Mouse (Mus musculus) intestine, embryonic 14.5 days (tissue): Measurements from ENCODE around the gene Oxgr1. TPM values are rescaled to one million over a fixed set of nuclear protein-coding genes. Genes with fewer than 3 reads are reported as not detected.

Experiments used
- ATAC-seq: fragments of 200-750 bp; cut with Nextera tagmentation; replicated peaks from 2 replicates; pipeline ENCODE4 v1.8.0; 2017; ENCODE audit warnings: low read depth, moderate number of reproducible peaks, moderate TSS enrichment, moderate library complexity; ENCODE audit not compliant: low FRiP score, low TSS enrichment
- DNase-seq: peaks from one replicate; pipeline ENCODE4 v3.0.0-alpha.2; 2018; ENCODE audit warnings: low spot score
- H3K27ac ChIP-seq: fragments of 300-500 bp; sonication (generic); 2 replicates; pipeline ENCODE4 v1.5.1; 2014; ENCODE audit warnings: low read depth, mild to moderate bottlenecking, control low read depth
- H3K27me3 ChIP-seq: fragments of 300-500 bp; sonication (generic); replicated peaks from 2 replicates; pipeline ENCODE4 v1.6.1; 2014; ENCODE audit warnings: low read length, control low read depth; ENCODE audit not compliant: control insufficient read depth, insufficient read depth
- H3K36me3 ChIP-seq: fragments of 300-500 bp; sonication (generic); 2 replicates; pipeline ENCODE4 v1.6.1; 2014; ENCODE audit warnings: low read length, control low read depth; ENCODE audit not compliant: control insufficient read depth, insufficient read depth
- H3K4me1 ChIP-seq: fragments of 300-500 bp; sonication (generic); replicated peaks from 2 replicates; pipeline ENCODE4 v1.6.1; 2014; ENCODE audit warnings: low read length, control low read depth, mixed read lengths; ENCODE audit not compliant: control insufficient read depth, insufficient read depth
- H3K4me2 ChIP-seq: fragments of 300-500 bp; sonication (generic); 2 replicates; pipeline ENCODE4 v1.6.1; 2014; ENCODE audit warnings: low read length
- H3K4me3 ChIP-seq: fragments of 300-500 bp; sonication (generic); 2 replicates; pipeline ENCODE4 v1.5.1; 2014; ENCODE audit warnings: low read depth, low read length, control low read depth, mixed read lengths
- H3K9ac ChIP-seq: fragments of 300-500 bp; sonication (generic); 2 replicates; pipeline ENCODE4 v1.6.1; 2014; ENCODE audit warnings: mild to moderate bottlenecking, low read length
- H3K9me3 ChIP-seq: fragments of 300-500 bp; sonication (generic); 2 replicates; pipeline ENCODE4 v1.6.1; 2016; ENCODE audit warnings: low read length, control low read depth; ENCODE audit not compliant: control insufficient read depth
- WGBS: fragments of 180-500 bp; shearing (Covaris S2); extraction: QIAGEN DNeasy Blood & Tissue Kit; methylation state at CpG from one replicate; pipeline ENCODE4 v1.1.7; 2014; 5-methylcytosine and 5-hydroxymethylcytosine counted together
- polyA plus RNA-seq: library from polyadenylated mRNA; unstranded; fragments of >200 nt; fragmentation: Nextera tagmentation; extraction: Ambion mirVana; gene quantifications from 2 replicates; pipeline ENCODE4 v1.2.1, GENCODE M21; 2014

Oxgr1 gene
- not detected in 2 replicates for polyA plus RNA-seq

DNA sequence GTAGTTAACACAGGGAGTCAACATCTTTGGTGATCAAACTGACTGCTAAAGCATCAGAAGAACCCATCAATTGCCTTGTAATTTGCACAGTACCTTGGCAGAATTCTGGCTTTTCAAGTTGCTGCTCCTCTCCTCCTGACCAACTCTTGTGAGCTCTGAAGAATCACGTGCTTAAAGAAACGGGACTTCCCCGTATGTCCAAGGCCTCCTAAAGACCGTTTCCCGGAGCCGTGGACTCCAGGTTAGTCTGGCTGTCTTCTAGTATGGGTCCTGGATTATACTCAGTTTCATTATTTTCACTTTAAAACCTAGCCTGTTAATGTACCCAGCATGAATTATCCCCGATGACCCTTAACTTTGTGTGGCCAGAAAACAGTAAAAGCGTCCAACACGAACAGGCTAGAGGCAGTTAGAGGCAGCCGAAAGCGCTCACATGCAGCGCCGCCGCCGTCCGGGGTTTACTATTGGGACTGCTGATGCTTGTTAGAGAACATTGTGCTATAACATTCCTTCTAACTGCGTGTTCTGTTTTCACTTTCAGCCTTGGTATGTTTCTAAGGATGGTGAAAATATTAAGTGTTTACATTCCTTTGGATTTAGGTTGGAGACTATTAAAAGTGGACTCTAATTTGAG, at the start of gene Oxgr1:
Oxgr1 (minus strand) TSS at position 249 of the 634 bp plus-strand sequence.
- WGBS = 88% methylated on average over 17 of the region's 17 CpGs
- H3K27me3 ChIP-seq = no peaks in the 10 kb centered on the region
- ATAC-seq (no peak), DNase-seq (no peak)
- H3K4me2 ChIP-seq = no peak within 1 kb of the TSS
- H3K4me1 ChIP-seq = no peaks in the 10 kb centered on the region
- no peak within 1 kb of the TSS for H3K4me3 ChIP-seq
- H3K9me3 ChIP-seq = no peaks in the 10 kb centered on the region
- no peak within 1 kb of the TSS for H3K9ac ChIP-seq
- no peak within 1 kb of the TSS for H3K27ac ChIP-seq
- H3K36me3 ChIP-seq = no peaks in the 10 kb centered on the region

DNA sequence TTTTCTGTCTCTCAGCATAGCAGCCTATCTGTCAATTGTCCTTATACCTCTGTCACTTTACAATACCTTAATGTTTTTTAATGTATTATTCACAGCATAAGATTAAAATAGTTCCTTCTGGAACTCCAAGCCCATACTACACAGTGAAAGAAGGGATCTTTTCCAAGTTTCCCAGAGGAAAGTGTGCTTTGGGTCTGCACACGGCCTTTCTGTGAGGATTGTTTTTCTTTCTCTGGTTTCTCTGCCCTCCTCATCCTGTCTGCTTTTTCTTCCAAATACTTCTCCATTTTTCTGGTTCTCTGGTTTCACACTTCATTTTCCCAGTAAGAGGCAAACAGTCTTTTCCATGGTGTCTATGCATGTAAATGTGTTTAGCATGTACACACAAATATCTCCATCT, 48.2 kb upstream of the Oxgr1 start:
- Histone ChIP-seq H3K4me1 (no peaks in the 10 kb centered on the region), H3K4me2 (no peak overlapping the region), H3K9ac (no peak overlapping the region), H3K4me3 (no peak overlapping the region), H3K9me3 (no peaks in the 10 kb centered on the region), H3K27ac (no peak overlapping the region), H3K27me3 (no peaks in the 10 kb centered on the region), H3K36me3 (no peaks in the 10 kb centered on the region)
- no peak for DNase-seq
- no peak for ATAC-seq
- WGBS = 52% methylated on average over 1 of the region's 1 CpGs

DNA sequence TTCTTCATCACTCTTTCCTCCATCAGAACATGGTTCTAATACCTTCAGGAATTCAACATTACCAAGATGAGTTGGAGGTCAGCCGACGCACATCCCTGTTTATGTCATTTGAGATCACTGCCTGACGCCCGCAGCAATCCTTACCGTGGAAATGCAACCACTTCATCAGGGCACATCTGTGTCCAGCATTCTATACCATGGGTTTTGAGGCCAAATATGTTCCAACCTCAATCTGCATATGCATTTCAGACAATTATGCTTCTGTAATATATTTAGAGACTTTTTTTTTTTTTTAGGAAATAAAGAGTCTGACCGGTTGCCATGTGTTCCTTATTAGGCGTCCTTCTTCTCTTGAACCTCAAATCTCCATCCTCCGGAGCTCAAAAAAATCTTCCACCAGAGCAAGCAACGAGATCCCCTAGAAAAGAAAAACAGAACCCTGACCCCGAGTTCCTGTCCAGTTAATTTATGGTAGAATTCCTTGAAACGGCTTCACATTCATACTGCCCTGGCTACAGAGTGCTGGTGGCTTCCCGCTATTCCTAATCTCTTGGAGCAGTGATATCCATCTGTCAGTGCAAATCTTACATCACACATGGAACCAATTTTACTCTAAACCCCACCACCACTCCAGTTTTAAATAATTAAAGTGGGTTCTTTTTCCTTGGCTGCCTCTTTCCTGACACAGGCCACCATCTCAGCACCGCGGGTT, 47.6 kb upstream of the Oxgr1 start:
- Histone ChIP-seq H3K27ac (no peak overlapping the region), H3K9me3 (no peaks in the 10 kb centered on the region), H3K9ac (no peak overlapping the region), H3K4me3 (no peak overlapping the region), H3K4me2 (no peak overlapping the region), H3K27me3 (no peaks in the 10 kb centered on the region), H3K36me3 (no peaks in the 10 kb centered on the region), H3K4me1 (no peaks in the 10 kb centered on the region)
- WGBS = 40% methylated on average over 14 of the region's 14 CpGs
- no peak for ATAC-seq
- DNase-seq = no peak

DNA sequence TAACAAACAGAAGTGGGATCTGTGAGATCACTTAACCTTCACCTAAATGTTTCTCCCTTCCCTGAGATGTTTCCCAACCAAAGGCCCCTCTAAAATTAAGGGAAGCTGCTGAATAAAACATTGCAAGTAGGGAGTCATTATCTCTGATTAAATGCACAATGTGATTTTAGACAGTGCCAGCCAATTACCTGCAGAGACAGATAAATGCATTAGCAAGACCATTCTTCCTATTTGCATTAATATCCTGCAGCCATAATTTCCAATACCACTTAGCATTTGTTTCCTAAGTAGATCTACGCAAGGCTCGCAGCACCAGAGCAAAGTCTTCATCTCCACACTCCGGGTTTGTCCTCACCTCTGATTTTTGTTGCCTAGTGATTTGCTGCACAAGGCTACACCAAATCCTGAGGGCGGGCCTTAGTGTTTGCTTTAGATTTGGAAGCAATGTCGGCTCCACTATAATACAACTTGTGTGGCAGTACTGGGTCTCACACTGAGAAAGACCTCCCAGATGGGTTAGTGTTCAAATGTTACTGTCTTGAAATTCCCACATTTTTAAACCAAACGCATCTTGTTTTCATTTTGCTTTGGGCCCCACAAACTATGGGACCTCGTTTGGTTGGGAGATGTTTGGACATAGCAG, 46.9 kb upstream of the Oxgr1 start:
- WGBS = 72% methylated on average over 7 of the region's 7 CpGs
- ATAC-seq (no peak), DNase-seq (no peak)
- no peaks in the 10 kb centered on the region for H3K9me3 ChIP-seq
- H3K27me3 ChIP-seq = no peaks in the 10 kb centered on the region
- no peak overlapping the region for H3K27ac ChIP-seq
- H3K4me3 ChIP-seq = no peak overlapping the region
- H3K36me3 ChIP-seq = no peaks in the 10 kb centered on the region
- H3K4me2 ChIP-seq = no peak overlapping the region
- no peaks in the 10 kb centered on the region for H3K4me1 ChIP-seq
- H3K9ac ChIP-seq = no peak overlapping the region

DNA sequence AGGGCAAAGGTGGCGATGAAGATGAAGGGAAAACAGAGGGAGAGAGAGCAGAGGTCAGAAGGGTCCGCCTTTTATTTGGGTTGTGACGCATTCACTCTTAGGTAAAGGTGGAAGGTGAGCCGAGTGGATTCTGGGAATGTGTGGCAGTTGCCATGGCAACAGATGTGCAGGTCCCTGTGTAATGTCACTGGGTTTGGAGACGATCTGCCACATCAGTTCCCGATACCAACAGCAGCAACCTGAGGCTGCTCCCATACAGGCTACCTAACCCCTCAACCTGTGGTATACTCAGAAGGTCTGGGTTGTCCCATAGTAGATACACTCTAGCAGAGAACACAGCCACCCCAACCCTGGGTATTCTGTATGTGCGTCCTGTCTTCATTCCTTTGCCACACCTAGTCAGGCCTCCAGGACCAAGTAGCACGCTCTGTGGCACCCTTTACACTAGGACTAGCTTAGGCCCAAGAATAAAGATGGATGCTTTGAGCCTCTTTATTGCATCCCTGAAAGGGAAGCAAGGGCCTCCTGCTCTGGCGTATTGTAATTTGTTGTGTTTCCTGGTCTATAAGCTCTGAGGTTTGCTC, 41.9 kb upstream of the Oxgr1 start:
- Histone ChIP-seq H3K27me3 (no peaks in the 10 kb centered on the region), H3K36me3 (no peaks in the 10 kb centered on the region), H3K27ac (no peak overlapping the region), H3K9me3 (no peaks in the 10 kb centered on the region), H3K9ac (no peak overlapping the region), H3K4me3 (no peak overlapping the region), H3K4me2 (no peak overlapping the region), H3K4me1 (no peaks in the 10 kb centered on the region)
- WGBS = 63% methylated on average over 9 of the region's 9 CpGs
- no peak for DNase-seq
- ATAC-seq = no peak

DNA sequence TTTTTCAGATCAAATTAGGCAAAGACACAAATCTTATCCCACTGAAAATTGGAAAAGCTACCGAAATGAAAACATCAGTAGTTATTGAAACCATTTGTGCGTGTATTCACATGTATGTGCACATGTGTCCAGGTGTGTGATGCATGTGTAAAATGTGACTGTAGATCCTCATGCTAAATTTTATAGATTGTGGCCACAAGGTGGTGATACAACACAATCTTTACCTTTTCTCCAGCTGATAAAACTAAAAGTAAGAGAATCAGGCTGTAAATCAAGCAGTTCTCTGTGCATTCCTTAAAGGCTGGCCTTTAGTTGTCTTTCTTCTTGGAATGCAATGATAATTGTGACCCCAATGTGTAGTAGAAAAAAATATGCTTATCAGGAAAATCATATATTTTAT, 34.0 kb upstream of the Oxgr1 start:
- no peaks in the 10 kb centered on the region for H3K9me3 ChIP-seq
- H3K4me3 ChIP-seq = no peak overlapping the region
- H3K4me1 ChIP-seq = no peaks in the 10 kb centered on the region
- H3K9ac ChIP-seq = no peak overlapping the region
- ATAC-seq = no peak
- DNase-seq = no peak
- WGBS = 44% methylated on average over 2 of the region's 2 CpGs
- H3K27ac ChIP-seq = no peak overlapping the region
- no peak overlapping the region for H3K4me2 ChIP-seq
- no peaks in the 10 kb centered on the region for H3K36me3 ChIP-seq
- H3K27me3 ChIP-seq = no peaks in the 10 kb centered on the region

DNA sequence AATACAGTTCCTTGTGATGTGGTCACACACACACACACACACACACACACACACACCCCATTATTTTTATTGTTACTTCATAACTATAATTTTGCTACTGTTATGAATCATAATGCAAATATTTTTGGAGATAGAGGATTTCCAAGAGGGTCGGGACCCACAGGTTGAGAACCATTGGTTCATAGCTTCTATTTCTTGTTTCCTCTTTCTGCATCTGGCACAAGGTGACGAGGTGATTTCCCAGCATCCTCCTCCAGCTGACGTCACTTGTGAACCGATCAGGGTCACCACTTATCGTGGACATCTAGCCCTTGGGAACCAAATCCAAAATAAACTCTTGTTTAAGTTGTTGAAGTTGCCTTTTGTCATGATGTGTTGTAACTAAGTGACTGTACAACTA, 33.5 kb upstream of the Oxgr1 start:
- Histone ChIP-seq H3K4me1 (no peaks in the 10 kb centered on the region), H3K27me3 (no peaks in the 10 kb centered on the region), H3K4me3 (no peak overlapping the region), H3K27ac (no peak overlapping the region), H3K4me2 (no peak overlapping the region), H3K9me3 (no peaks in the 10 kb centered on the region), H3K36me3 (no peaks in the 10 kb centered on the region), H3K9ac (no peak overlapping the region)
- ATAC-seq (no peak), DNase-seq (no peak)
- WGBS = 85% methylated on average over 5 of the region's 5 CpGs

DNA sequence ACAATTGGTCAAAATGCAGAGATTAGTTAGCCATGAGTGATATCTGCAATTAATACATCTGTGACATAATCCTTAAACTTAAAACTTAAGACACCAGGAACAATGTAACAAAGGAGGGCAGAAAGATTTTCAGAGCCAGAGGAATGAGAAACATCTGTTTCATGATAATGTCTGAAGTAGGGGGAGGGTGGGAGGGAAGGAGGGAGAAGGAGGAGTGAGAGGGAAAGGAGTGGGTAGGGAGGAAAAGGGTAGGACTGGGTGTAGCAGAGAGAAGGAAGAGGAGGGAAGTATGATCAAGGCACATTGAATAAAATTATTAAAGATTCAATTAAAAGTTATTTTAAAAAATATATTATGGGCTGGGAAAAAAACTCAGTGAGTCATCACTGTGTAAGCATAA, 32.0 kb upstream of the Oxgr1 start:
- DNase-seq (no peak), ATAC-seq (no peak)
- no peaks in the 10 kb centered on the region for H3K9me3 ChIP-seq
- no peaks in the 10 kb centered on the region for H3K4me1 ChIP-seq
- no peaks in the 10 kb centered on the region for H3K27me3 ChIP-seq
- H3K9ac ChIP-seq = no peak overlapping the region
- no peaks in the 10 kb centered on the region for H3K36me3 ChIP-seq
- no peak overlapping the region for H3K4me3 ChIP-seq
- no peak overlapping the region for H3K27ac ChIP-seq
- H3K4me2 ChIP-seq = no peak overlapping the region
